Mouse (Mus musculus) liver, embryonic 14.5 days (tissue): ENCODE measurements around the gene Ints6.

Source experiments
- CTCF ChIP-seq: IDR thresholded peaks from 2 replicates; pipeline ENCODE4 v1.5.1; 2016; ENCODE audit warnings: antibody characterized with exemption, low read depth, control low read depth
- EP300 ChIP-seq: IDR thresholded peaks from 2 replicates; pipeline ENCODE4 v1.6.1; 2016; ENCODE audit warnings: antibody characterized with exemption, low read depth

GRCm38 (mm10) chr14:62651771-62652170 lies 109.2 kb downstream of the Ints6 start:
- TF ChIP-seq CTCF (no peak), EP300 (no peak)
